Mouse (Mus musculus): ENCODE measurements around the gene Mettl24.

Mettl24 gene

DNA sequence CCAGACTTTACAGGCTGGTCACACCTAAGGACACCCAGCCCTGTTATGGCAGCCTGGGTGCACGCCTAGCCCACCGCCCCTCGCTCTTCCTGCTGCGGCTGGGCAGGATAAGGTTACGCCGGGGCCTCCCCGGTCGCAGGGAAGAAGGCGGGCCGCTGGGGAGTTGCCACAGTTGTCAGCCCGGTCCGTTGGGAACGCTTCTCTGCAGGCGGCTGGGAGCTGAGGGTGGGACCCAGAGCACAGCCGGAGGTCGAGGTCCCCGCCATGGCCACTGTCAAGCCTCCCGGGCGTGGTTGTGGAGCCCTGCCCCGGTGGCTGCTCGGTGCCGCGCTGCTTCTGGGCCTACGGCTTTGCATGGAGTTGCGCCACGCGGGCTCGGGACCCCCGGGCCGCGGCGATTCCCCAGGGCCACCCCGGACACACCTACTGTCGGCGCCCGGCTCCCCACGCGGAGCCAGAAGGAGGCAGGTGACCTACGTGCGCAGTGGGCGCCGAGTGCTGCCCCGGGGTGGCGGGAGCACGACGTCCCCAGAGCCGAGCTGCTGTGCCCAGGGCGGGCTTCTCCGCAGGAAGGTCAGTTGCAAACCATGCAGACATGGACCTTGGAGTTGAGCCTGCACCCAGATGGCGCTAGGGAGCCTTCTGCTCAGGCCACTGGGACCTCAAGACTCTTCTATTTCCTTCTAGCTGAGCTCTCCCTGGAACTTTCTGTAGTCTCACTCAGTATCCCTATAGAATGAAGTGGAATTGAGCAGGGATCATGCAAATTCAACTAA lies at the start of gene Mettl24:
Gene Mettl24 (plus strand): TSS at position 191 of the 776 bp plus-strand sequence.
- in situ Hi-C loops (cut with MboI) = no loop called here

DNA sequence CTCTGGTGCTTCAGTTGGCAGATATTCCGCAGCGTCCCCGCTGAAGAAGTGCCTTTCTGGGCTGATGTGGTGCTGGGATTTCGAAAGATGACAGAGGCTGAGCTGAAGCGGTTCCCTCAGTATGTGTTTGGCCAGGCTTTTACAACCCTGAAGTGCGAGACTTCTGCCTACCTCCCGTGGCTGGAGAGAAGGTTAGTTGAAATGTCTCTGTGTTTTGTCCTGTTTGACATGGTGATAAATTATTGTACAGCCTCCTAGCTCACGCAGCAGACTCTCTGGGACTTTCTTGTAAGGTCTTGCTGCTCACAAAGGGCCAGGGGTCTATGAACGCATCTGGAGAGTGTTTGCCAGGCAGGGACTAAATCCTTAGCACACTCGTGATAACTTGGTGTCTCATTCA lies 45.8 kb upstream of the Mettl24 start:
- in situ Hi-C loops (cut with MboI) = no loop called here

DNA sequence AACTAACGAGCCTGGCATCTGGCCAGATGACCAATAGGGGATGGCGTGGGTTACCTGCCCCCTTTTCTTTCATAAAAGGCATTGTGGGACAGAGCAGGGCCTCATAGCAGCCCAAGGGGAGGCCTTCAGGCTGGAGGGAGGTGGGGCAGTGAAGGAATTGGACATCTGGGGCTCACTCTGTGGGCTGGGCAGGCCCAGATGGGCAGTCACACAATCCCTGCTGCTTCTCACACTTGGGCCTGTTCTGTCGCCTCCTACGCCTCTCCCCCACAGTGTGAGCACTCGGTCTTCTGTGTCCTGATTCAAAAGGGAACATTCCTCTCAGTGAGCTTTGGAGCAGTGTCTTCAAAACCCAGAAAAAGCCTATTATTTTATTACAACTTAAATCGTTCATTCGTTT lies 44.8 kb upstream of the Mettl24 start:
- in situ Hi-C loops (cut with MboI) = no loop called here

DNA sequence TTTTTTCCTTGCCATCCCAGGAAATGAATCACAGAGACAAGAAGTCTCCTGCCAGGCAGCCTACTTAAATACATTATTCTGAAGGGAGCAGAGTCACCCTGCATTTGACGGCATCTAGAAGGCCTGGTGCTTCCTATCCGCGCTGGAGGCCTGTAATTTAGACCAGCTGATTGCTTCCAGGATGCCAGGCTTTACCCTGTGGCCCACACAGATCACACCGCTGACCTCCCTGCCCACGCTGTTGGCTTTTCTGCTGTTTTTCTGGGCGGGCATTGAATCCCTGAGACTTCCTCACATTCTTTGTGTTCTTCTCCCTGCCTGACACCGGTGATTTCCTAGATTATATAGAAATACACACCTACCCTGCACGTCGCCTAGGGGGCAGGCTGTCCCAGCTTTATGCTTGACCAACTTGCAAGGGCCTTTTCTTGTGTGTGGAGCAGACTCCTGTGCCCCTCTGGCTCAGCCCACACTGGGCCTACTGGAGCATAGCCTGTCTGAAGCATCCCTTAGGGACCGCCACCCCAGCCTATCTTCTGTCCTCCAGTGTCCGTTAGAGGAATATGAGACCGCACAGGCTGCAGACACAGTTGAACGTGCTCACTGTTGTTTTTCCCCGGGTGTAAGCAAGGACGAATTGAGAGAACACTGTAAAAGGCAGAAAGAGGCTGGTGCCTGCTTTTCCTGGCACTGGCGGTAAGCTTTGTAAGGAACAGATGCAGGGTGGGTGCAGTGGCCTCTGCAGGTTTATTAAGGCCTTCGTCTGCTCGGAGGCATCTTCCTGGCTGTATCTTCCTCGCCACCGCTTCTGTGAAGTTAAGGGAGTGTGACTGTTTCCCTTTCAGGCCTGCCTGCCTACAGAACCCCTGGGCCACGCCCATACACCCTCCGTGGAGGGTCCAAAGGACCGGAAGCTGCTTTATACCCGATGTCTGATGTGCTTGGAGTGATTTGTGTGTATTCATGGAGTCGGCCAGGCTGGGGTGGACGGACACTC lies 44.0 kb upstream of the Mettl24 start:
- in situ Hi-C loops (cut with MboI) = no loop called here

DNA sequence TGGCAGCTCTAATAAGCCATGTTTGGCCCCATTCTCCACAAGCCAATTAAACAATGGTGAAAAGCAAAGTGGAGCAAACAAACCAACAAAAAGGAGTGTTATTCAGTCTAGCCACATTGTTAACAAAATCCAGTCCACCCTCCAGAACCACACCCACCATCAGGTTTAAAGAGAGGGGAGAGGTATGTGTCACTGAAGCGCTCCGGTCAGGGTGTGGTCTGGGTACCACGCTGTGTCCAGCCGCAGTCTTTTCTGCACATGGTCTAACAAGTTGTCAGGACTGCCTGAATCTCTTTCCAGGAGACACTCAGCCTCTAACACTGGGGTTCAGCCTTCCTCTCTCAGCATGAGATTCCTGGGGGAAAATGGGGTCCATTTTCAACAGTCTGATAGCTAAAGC lies 42.7 kb upstream of the Mettl24 start:
- in situ Hi-C loops (cut with MboI) = no loop called here

DNA sequence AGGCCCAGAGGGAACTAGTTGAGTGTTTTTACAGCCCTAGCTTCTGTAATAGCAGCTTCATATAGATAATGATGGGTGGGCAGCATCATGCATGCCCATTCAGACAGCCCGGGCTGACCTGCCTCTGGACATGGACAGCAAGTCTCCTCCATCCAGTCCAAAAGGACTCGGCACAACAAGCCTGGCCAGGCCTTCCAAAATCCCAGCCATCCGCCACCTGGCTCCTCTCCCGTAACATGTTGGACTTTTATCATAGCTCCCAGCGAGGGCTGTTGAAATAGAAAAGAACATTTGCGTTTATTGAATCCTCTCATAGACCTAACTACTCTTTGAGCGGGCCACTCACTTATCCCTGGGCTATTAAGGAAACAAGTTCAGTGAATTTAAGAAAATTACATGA lies 41.2 kb upstream of the Mettl24 start:
- in situ Hi-C loops (cut with MboI) = no loop called here

DNA sequence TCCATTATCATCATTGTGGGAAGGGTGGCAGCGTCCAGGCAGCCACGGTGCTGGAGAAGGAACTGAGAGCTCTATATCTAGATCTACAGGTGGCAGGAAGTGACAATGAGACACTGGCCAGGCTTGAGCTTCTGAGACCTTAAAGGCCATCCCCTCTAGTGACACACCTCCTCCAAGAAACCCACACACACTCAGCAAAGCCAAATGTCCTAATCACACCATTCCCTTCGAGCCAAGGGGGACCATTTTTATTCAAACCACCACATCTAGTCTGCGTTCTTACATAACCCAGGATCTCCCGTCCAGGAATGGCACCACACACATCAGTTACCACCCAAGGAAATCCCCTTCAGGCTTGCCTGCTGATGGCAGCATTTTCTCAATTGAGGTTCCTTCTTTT lies 40.0 kb upstream of the Mettl24 start:
- in situ Hi-C loops (cut with MboI) = no loop called here

DNA sequence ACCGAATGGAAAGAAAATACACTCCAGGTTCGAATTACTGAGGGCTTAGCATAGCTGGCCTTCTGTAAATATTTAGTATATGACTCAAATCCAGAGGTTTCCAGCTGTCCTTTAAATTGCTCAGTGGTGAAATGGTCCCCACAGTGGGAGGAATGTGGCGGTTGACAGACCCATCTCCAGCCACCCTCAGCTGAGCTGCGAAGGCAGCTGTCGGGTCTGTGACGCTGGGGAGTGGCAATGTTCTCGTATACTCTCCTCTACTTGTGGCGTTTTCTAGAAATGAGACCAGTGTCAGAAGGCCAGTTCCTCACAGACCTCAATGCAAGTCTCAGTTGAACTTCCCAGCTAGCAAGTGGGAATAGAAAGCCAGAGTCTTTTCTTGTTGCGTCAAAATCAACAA lies 38.6 kb upstream of the Mettl24 start:
- in situ Hi-C loops (cut with MboI) = no loop called here

DNA sequence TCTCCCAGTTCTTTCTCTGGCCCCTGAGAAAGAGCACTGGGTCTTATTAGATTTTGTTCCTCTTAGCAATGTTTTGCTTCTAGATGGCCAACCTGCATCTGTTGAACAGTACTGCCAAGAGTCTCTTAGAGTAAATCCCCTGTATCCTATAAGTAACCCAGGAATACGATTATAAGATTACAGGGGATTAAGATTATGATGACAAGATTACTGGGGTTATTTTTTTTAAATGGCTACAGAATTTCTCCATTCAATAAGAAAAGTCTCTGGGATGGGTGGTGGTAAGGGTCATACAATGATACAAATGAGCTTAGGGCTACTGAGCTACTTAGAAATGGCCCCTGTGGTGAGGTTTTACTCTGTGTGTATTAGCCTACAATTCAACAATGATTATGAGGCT lies 37.7 kb upstream of the Mettl24 start:
- in situ Hi-C loops (cut with MboI) = no loop called here

DNA sequence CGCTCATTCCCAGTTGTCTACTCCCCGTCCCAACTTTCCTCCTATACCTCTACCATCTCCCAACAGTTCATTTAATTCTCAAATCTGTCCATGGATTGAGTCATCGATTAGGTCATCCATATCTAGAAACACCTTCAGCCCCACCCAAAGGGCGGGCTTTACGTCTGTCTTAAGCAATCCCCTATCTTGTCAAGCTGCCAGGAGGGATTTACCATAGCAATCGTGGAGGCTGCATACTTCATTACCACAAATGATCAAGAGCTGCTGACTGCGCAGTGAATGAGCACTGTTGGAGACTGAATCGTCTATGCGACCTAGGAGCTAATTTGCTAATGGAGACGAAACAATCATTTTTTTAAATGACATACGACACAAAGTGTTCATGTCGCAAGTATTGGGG lies 34.3 kb upstream of the Mettl24 start:
- in situ Hi-C loops (cut with MboI) = no loop called here

DNA sequence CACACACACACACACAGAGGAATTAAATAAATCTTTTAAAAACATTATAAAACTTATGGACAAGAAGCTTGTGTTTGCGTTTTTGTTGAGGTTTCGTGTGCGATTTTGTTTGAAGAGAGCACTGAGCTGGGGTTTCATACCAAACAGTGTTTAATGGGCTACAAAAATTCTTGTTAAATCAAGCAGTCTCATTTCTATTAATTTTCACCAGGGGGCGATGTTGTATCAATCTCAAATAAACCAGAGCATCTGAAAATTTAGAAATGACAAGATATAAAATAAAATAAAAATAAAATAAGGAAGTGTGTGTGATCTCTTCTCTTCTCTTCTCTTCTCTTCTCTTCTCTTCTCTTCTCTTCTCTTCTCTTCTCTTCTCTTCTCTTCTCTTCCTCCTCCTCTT lies 33.4 kb upstream of the Mettl24 start:
- in situ Hi-C loops (cut with MboI) = no loop called here

DNA sequence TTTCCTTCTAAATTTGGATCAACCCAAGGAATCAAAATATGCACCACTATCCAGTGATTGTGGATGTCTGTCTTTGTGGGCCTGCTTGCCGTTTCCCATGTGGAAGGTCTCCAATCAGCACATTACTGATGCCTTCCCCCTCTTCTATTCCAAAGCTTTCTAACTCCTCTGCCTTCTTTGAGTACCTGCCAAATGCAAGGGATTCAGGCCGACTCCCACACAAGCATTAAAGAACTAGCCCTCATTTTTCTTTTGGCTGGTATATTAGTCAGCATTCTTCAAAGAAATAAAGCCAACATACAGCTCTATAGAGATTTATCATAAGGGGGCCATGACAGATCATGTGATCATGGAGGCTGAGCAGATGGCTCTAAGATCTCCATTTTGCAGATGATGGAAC lies 31.4 kb upstream of the Mettl24 start:
- in situ Hi-C loops (cut with MboI) = no loop called here

DNA sequence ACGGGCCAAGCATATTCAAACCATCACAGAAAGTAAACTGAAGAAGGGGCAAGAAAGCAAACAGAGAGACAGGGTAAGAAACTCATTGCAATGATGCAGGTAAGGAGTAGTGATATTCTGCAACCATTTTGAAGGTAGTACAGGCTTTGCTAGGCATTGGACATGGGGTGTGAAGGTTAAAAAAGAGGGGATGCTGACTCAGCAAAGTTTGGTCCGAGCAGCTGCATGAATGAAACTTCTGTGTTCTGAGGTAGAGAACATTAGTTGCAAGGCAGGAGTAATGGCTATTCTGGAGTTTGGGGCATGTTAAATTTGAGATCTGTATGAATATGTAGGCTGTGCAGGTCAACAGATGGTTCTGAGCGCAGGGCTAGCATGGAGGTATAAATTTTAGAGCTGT lies 17.8 kb upstream of the Mettl24 start:
- in situ Hi-C loops (cut with MboI) = no loop called here

DNA sequence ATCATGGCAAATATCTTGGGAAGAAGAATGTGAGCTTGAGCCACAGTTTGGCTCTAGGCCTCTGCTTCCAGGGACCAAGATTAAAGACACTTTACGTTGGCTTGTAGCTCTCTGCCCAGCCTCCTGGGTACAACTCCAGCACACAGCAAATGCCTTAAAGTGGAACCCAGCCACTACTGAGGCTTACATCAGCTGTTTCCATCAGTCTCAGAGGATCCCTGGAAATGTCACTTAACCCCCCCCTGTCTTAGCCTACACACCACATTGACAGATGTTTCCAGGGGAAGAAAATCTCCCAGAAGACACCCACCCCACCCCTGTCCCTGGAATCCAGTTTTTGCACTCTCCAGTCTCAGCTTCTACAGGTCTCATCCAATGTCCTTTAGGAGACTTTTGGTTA lies 16.1 kb upstream of the Mettl24 start:
- in situ Hi-C loops (cut with MboI) = no loop called here

DNA sequence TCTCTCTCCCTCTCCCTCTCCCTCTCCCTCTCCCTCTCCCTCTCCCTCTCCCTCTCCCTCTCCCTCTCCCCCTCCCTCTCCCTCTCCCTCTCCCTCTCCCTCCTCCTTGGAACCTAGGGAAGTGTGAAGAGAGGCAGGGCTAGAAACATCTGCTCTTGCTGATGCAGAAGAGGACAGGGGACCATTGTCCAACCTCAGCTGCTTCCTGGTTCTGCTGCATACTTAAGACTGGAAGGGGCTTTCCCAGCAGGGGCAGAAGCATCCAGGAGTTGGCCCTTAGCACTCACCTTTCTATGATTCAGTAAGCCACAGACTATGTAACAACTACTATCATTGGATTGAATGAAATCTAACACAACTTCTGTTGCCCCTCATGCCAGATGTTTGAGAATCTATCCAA lies 14.4 kb upstream of the Mettl24 start:
- in situ Hi-C loops (cut with MboI) = no loop called here

DNA sequence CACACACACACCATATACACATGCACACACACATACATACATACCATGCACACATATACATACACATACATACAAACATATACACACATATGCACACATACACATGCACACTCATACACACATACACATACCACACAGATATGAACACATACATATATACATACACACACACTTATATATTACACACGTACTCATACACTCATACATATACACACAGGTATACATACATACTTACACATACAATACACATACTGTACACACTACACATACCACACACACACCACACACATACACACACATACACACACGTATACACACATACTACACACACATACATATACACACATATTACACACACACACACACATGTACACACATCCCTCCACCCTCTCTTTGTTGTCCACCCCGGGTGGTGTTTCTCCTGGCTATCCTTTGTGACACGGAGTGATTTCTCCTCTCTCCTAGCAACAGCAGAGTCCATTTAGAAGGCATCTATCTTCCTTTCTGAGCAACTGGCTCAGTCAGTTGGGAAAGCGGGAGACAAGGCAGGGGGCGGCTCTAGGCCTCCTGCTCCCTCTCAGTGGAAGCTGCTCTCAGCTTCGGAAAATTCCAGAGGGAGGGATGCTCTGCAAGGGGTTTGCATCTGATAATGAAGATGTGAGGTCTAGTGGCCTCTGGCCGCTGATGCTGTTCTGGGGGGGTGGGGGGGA lies 10.3 kb upstream of the Mettl24 start:
- in situ Hi-C loops (cut with MboI) = no loop called here

DNA sequence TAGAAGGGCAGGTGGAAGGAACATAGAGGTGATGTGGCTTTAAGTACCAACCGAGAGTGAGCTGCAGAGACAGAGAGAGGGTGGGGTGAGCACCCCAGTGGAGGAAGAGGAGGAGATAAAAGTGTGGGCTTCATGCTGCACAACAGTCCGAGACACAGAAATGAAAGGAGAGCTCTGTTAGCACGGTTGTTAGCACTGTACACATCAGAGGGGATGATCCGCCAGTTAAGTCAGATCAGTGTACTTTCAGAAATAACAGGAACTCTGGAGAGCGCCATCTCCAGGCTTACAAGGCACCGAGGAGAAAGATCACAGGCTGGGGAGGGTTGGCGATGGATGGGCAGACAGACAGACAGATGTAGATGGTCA lies 9.8 kb upstream of the Mettl24 start:
- in situ Hi-C loops (cut with MboI) = no loop called here

DNA sequence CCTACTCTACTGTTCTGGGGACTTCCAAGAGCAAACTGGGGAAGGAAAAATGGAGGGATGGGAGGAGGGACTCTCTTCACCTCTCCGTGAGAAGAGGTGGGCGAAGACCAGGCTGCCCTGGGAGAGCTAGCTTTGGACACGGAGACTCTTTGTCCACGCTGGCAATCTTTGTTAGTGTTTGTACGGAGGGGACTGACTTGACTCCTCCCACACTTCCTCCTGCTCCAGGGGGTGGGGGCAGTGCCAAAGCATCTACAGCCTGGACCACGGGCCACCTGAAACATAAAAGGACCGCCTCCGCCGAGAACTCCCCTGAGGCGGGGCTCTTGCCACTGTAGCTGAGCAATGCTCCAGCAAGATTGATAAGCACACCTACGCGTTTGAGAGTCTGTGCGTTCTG lies 8.9 kb upstream of the Mettl24 start:
- in situ Hi-C loops (cut with MboI) = no loop called here

DNA sequence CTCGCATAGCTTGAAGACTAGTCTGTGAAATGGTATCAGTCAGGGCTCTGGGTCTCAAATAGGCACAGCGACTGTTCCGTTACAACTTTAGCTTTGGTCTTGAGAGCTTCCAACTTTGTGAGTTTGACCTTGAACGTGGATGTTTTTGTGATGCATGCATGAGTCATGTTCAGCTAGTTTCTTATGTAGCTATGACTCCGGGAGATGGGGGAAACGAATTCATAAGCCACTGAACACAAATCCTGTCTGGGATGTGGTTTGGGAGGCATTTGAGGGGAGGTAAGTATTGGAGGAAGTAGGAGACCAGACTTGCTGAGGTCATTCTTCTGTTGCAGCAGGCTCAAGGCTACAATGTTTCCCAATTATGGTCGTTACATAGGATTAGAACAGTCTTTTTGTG lies 7.2 kb upstream of the Mettl24 start:
- in situ Hi-C loops (cut with MboI) = no loop called here

DNA sequence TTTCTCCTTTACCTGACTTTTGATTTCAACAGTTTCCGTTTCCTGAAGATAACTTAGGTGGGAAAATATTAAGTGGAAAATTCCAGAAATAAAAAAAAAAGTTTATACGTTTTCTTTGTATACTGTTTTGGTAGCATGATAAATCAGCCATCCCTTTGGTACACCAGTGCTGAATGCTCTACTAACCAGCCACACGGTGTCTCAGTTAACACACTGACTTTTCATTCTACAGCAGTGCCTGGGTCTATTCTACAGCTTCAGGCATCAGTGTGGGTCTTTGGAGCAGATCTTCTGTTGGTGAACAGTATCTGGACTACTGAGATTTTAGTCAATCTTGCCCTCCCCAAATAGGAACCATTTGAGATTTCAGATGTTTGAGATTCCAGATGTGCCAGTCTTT lies 4.6 kb upstream of the Mettl24 start:
- in situ Hi-C loops (cut with MboI) = no loop called here

DNA sequence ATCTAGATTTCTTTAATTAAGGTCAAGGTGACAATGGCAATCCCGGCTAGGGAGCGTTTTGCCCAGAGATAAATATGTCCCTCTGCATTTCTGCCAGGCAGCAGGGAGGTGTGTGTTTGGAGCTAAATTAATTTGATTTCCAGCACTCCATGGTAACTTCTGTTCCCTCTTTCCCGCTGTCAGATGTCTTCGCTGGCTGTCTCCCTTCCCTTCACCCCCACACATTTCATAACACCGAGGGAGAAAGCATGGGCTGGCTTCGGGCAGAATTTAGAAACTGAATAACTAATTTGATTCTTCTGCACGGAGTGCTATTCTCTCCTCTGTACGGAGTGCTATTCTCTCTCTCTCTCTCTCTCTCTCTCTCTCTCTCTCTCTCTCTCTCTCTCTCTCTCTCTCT lies 612 bp upstream of the Mettl24 start:
- in situ Hi-C loops (cut with MboI) = no loop called here

DNA sequence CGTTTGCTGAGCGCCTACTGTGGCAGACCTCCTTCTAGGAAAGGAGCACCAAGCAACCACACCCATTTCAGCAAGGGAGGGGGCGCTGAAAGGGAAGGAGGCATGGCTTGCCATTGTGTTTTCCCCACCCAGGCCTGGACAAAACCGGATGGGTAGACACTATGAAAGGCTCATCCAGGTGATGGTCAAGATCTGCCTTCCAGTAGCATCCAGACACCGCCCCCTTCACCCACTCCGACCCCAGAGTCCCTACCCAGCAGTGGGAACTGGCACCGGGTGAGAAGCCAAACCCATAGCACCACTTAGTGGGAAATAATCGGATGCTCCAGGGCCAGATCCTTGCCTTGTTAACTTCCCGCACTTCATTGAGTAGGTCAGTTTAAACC lies 779 bp downstream of the Mettl24 start:
- in situ Hi-C loops (cut with MboI) = no loop called here

DNA sequence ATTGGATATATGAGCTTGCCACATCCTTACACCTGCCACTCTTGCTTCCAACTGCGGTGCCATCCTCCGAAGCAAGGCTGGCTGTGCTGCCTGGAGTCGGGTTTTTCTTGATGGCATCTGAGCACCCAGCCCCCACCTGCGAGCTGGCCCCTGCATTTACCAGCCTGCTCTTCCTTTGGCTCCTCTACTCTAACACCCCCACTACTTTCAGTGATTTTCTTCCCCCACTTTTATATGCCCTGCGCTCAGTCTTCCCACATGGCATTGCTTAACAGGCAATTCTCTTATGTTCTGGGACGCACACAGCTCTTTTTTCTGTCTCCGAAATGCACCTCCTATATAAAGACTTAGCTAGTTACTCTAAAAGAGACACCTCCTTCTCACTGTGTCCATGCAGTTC lies 1.2 kb downstream of the Mettl24 start:
- in situ Hi-C loops (cut with MboI) = no loop called here

Measured in mature B cell (primary cell).